Mouse (Mus musculus): ENCODE measurements around the gene Ldlrad3.

Gene Ldlrad3

GRCm38 (mm10) chr2:101967152-101967551, 219.0 kb downstream of the Ldlrad3 start:
- in situ Hi-C loops (cut with MboI, MseI): no loop called here

- in situ Hi-C loops (cut with MboI, MseI): no loop called here
These were observed 220.2 kb downstream of the Ldlrad3 start for GRCm38 (mm10) chr2:101966017-101966416.

- in situ Hi-C loops (cut with MboI, MseI): no loop called here
These were observed 220.7 kb downstream of the Ldlrad3 start for GRCm38 (mm10) chr2:101965515-101965914.

GRCm38 (mm10) chr2:101963367-101963766, 222.8 kb downstream of the Ldlrad3 start:
- in situ Hi-C loops (cut with MboI, MseI): loop anchor here (5.0 kb wide), 1 partner anchor 1299 kb away; no protein-coding TSS in a partner anchor

GRCm38 (mm10) chr2:101962349-101962748, 223.8 kb downstream of the Ldlrad3 start:
- in situ Hi-C loops (cut with MboI, MseI): loop anchor here (5.0 kb wide), 1 partner anchor 1300 kb away; no protein-coding TSS in a partner anchor

GRCm38 (mm10) chr2:101961391-101961790, 224.8 kb downstream of the Ldlrad3 start:
- in situ Hi-C loops (cut with MboI, MseI): loop anchor here (5.0 kb wide), 1 partner anchor 1301 kb away; no protein-coding TSS in a partner anchor

GRCm38 (mm10) chr2:101960658-101961057, 225.5 kb downstream of the Ldlrad3 start:
- in situ Hi-C loops (cut with MboI, MseI): loop anchor here (5.0 kb wide), 1 partner anchor 1302 kb away; no protein-coding TSS in a partner anchor

GRCm38 (mm10) chr2:101956125-101956524, 230.1 kb downstream of the Ldlrad3 start:
- in situ Hi-C loops (cut with MboI, MseI): no loop called here

- in situ Hi-C loops (cut with MboI, MseI): no loop called here
These were observed 233.2 kb downstream of the Ldlrad3 start for GRCm38 (mm10) chr2:101952951-101953361.

- in situ Hi-C loops (cut with MboI, MseI): no loop called here
These were observed 235.3 kb downstream of the Ldlrad3 start for GRCm38 (mm10) chr2:101950716-101951520.

- in situ Hi-C loops (cut with MboI, MseI): no loop called here
These were observed 251.2 kb downstream of the Ldlrad3 start for GRCm38 (mm10) chr2:101935006-101935405.

GRCm38 (mm10) chr2:101933301-101933700, 252.9 kb downstream of the Ldlrad3 start:
- in situ Hi-C loops (cut with MboI, MseI): no loop called here

GRCm38 (mm10) chr2:101932169-101932936, 253.8 kb downstream of the Ldlrad3 start:
- in situ Hi-C loops (cut with MboI, MseI): no loop called here

GRCm38 (mm10) chr2:101925591-101926188, 260.5 kb downstream of the Ldlrad3 start:
- in situ Hi-C loops (cut with MboI, MseI): no loop called here

- in situ Hi-C loops (cut with MboI, MseI): no loop called here
These were observed 261.0 kb downstream of the Ldlrad3 start for GRCm38 (mm10) chr2:101925183-101925582.

- in situ Hi-C loops (cut with MboI, MseI): no loop called here
These were observed 263.0 kb downstream of the Ldlrad3 start for GRCm38 (mm10) chr2:101923181-101923580.

- in situ Hi-C loops (cut with MboI, MseI): no loop called here
These were observed 263.9 kb downstream of the Ldlrad3 start for GRCm38 (mm10) chr2:101922302-101922701.

GRCm38 (mm10) chr2:101920136-101920554, 266.0 kb downstream of the Ldlrad3 start:
- in situ Hi-C loops (cut with MboI, MseI): no loop called here

GRCm38 (mm10) chr2:101918518-101918917, 267.7 kb downstream of the Ldlrad3 start:
- in situ Hi-C loops (cut with MboI, MseI): loop anchor here (10.0 kb wide), 1 partner anchor 1906 kb away; no protein-coding TSS in a partner anchor

GRCm38 (mm10) chr2:101909326-101910080, 276.7 kb downstream of the Ldlrad3 start:
- in situ Hi-C loops (cut with MboI, MseI): loop anchor here (5.0 to 10.0 kb wide), 4 partner anchors 195 to 1915 kb away; no protein-coding TSS in a partner anchor

- in situ Hi-C loops (cut with MboI, MseI): loop anchor here (5.0 to 10.0 kb wide), 3 partner anchors 196 to 539 kb away; no protein-coding TSS in a partner anchor
These were observed 277.4 kb downstream of the Ldlrad3 start for GRCm38 (mm10) chr2:101908773-101909172.

Measured in T-helper 1 cell (primary cell).